Mouse (Mus musculus) gastrocnemius, adult 2 months (tissue): ENCODE measurements around the gene Ereg. TPM values are rescaled to one million over a fixed set of nuclear protein-coding genes. Genes with fewer than 3 reads are reported as not detected.
A peak's percentile ranks its signal among the peaks of the same experiment; 100 is the strongest.

Experiments used
- DNase-seq: peaks from one replicate; pipeline ENCODE4 v3.0.0; 2022
- H3K27ac ChIP-seq: fragments of 200-600 bp; 2 replicates; pipeline ENCODE4 v1.8.1; 2022; ENCODE audit warnings: mild to moderate bottlenecking
- H3K4me3 ChIP-seq: fragments of 200-600 bp; 2 replicates; pipeline ENCODE4 v1.8.1; 2022; ENCODE audit warnings: mild to moderate bottlenecking, moderate library complexity
- CTCF ChIP-seq: fragments of 200-600 bp; IDR thresholded peaks from 2 replicates; pipeline ENCODE4 v1.8.1; 2022; ENCODE audit warnings: antibody characterized with exemption, mild to moderate bottlenecking, moderate library complexity
- intact Hi-C: fragments of 180-260 bp; cut with DNase I; formaldehyde crosslinking; loops from one replicate; pipeline ENCODE4 v1.15.1; 2025
- long read RNA-seq, 2 experiments: library from polyadenylated mRNA; stranded (forward); transcript quantifications; one replicate each; pipeline ENCODE4 v2.0.0; 2021
- total RNA-seq, 2 experiments: library from RNA; stranded (reverse); gene quantifications; 2 replicates each; pipeline ENCODE4 v1.2.3; 2021

Gene Ereg
- total RNA-seq, result not detected
- long read RNA-seq, experiment 1, result 0 reads
- long read RNA-seq, experiment 2, result 0 reads

- no peak within 1 kb of the TSS for H3K27ac ChIP-seq
Measured at GRCm38 (mm10) chr5:91074450-91074950, at the start of gene Ereg. Gene Ereg, plus strand, starts transcription at chr5:91074622.

DNA sequence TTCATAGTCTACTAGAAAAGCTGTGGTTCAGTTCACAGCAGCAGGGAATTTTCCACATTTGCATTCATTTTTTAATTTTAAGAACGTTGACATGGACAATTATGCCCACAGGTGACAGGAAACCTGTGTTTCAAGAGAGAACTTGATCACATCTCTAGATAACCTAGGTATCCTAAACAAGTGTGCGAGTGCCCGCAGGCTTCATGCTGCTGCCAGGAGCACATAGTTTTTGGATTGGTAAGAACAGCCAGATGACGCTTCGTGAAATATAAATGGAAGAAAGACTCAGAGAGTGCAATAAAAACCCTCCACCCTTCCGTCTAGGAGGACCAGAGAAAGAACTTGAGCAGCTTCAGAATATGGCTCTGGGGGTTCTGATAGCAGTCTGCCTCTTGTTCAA lies 47.3 kb upstream of the Ereg start, which contains the start of gene Epgn:
Gene Epgn (plus strand): TSS at position 301 of the 400 bp plus-strand sequence.
- no peak for DNase-seq
- no peak within 1 kb of the TSS for H3K27ac ChIP-seq
- no peak within 1 kb of the TSS for H3K4me3 ChIP-seq
- intact Hi-C loops, result no loop called here
- TF ChIP-seq CTCF, result no peak

More at GRCm38 (mm10) chr5:91074450-91074950, at the start of gene Ereg:
- H3K4me3 ChIP-seq, result peak within 1 kb of the TSS; percentile 35
- intact Hi-C loops, result no loop called here
- TF ChIP-seq CTCF, result no peak
- no peak for DNase-seq

- intact Hi-C loops, result no loop called here
- no peak for TF ChIP-seq CTCF
- no peak for DNase-seq
- H3K27ac ChIP-seq, result no peak overlapping the region
- H3K4me3 ChIP-seq, result no peak overlapping the region
Measured at GRCm38 (mm10) chr5:91027840-91028239, 46.6 kb upstream of the Ereg start.

DNA sequence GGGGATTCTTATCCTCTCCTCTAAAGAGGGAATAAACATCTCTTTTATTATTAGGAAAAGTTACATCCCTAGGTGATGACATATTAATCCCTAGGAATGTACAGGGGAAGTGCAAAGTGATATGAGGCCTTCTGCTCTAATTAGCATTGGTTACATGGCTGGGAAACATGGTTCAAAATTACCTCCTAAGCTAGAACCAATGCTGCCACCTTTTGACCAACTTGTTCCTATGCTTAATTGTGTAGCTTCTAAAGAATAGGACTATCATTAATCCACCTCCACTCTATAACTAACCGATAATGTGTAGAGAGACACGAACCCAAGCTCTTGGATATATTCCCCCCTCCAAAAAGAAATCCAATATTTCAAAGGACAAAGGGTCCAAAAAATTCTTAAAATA lies 43.8 kb upstream of the Ereg start:
- intact Hi-C loops, result no loop called here
- Histone ChIP-seq H3K4me3 (no peak overlapping the region), H3K27ac (no peak overlapping the region)
- TF ChIP-seq CTCF, result peak; percentile 16; the same call in 1 of the 2 replicates
- DNase-seq, result no peak

DNA sequence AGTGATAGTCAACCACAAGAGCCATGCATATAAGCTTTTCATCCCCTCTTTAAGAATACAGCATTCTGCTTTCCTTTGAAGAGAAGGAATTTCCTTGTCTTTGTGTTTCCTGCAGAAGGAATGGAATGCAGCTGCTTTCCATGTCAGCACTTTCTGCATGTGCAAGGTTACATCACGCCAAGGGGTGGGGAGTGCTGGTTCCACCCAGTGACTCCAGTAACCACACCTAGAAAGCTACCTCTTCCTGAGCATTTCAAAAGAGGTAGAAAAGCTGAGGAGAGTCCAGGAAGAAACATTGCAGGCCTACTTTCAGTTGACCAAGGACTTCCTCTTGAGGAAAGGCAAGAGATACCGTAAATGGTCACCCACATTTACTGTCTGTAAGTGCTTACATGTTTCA lies 39.1 kb upstream of the Ereg start:
- no peak for TF ChIP-seq CTCF
- intact Hi-C loops, result no loop called here
- DNase-seq, result no peak

GRCm38 (mm10) chr5:91036628-91037027 lies 37.8 kb upstream of the Ereg start:
- H3K27ac ChIP-seq, result no peak overlapping the region
- intact Hi-C loops, result no loop called here
- H3K4me3 ChIP-seq, result no peak overlapping the region
- DNase-seq, result no peak
- no peak for TF ChIP-seq CTCF

More for the DNA sequence above, 39.1 kb upstream of the Ereg start:
- Histone ChIP-seq H3K27ac (no peak overlapping the region), H3K4me3 (no peak overlapping the region)

DNA sequence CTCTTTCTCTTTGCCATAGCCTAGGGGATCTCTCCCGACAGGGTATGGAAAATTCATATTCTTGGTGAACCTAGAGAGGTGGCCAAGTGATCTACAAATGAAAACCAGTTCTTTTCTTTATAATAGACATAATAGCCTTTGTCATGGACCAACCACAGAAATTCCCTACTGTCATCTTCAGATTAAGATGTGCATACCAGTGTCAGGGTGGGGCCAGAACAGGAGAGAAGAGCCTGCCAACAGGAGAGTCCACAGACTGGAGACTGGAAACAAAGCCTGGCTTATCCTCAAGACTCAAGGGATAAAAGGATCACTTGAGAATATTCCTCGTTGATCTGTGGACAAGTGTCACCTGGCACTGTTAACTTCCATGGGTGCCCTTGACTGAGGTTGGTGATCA lies 36.7 kb upstream of the Ereg start:
- no peak overlapping the region for H3K4me3 ChIP-seq
- DNase-seq, result no peak
- TF ChIP-seq CTCF, result no peak
- no peak overlapping the region for H3K27ac ChIP-seq
- intact Hi-C loops, result no loop called here

DNA sequence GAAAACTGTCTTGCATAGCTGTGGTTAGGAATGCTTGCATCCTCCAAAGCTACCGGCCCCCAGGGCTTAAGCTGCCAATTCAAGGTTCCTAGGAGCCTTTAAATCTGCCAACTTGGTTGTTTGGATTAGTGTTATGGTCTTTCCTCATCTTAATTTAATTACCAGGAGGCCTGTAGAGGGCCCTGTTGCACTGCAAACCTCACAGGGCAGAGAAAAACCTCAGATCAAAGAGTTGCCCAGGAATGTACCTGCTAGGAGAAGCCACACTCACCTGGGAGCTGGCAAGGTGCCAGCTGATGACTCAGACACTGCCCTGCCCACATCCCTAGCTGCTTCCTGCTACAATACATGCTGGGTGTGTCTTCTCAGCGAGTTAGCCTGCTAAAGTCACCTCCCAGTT lies 35.9 kb upstream of the Ereg start:
- no peak for TF ChIP-seq CTCF
- no peak overlapping the region for H3K4me3 ChIP-seq
- intact Hi-C loops, result no loop called here

DNA sequence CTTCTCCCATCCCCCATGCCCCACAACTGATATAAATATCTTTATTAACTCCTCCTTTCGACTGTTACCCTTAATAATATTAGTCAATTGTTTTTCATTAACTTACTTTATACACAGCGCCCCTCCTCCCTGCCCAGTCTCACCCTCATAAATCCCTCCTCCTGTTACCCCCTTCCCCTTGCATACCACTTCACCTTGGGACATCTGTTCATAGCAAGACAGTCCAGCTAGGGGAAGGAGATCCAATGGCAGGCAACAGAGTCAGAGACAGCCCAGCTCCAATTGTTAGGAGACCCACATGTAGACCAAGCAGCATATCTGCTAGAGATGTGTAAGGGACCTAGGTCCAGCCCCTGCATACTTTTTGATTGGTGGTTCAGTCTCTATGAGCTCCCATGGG lies 35.5 kb upstream of the Ereg start:
- H3K27ac ChIP-seq, result no peak overlapping the region
- no peak for TF ChIP-seq CTCF
- no peak for DNase-seq
- intact Hi-C loops, result no loop called here
- H3K4me3 ChIP-seq, result no peak overlapping the region

More for the DNA sequence above, 35.9 kb upstream of the Ereg start:
- H3K27ac ChIP-seq, result no peak overlapping the region
- DNase-seq, result no peak

DNA sequence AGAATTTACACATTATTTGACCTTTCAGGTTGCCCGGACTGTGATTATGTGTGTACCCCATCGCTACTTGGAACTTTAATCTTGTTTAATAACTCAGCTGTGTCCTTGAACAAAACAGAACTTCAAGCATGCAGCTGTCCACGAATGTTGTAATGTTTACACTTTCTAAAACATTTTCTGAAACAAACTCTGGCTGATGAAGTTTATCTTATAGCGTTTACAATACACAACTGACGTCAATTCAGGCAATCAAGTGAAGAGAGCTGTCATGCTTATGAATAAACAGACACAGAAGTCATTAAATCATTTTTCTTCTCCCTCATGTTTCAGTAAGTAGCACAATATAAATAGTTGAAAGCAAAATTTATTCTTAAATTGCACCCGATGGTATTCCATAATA lies 26.4 kb upstream of the Ereg start:
- intact Hi-C loops, result no loop called here
- no peak for DNase-seq
- TF ChIP-seq CTCF, result no peak
- no peak overlapping the region for H3K27ac ChIP-seq
- H3K4me3 ChIP-seq, result no peak overlapping the region

GRCm38 (mm10) chr5:91048397-91048796 lies 26.0 kb upstream of the Ereg start:
- DNase-seq, result no peak
- H3K27ac ChIP-seq, result no peak overlapping the region
- intact Hi-C loops, result no loop called here
- H3K4me3 ChIP-seq, result no peak overlapping the region
- TF ChIP-seq CTCF, result no peak

DNA sequence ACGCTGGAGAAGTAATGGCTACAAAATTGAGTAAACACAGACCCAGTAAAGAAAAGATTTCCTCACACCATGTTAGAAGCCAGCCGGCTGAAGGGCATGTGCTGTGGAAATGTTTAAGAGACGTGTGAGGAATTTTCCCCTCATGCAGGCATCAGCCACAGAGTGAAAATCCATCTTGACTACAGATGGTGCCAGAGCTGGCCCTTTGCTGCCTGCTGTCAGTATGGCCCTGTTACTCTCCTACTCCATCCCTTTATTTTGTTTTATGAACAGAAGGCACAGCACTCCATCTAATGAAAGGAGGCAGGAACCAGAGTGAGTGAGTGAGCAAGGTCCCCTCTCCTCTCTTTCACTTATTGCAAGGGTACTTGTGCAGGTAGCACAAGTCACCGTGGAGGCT lies 2.1 kb upstream of the Ereg start:
- no peak for TF ChIP-seq CTCF
- Histone ChIP-seq H3K4me3 (no peak overlapping the region), H3K27ac (no peak overlapping the region)
- DNase-seq, result no peak
- intact Hi-C loops, result no loop called here

- intact Hi-C loops, result no loop called here
- TF ChIP-seq CTCF, result no peak
- DNase-seq, result no peak
- no peak overlapping the region for H3K27ac ChIP-seq
- H3K4me3 ChIP-seq, result no peak overlapping the region
Measured at GRCm38 (mm10) chr5:91073626-91074025, 796 bp upstream of the Ereg start.

GRCm38 (mm10) chr5:91074026-91074425 lies 396 bp upstream of the Ereg start:
- Histone ChIP-seq H3K4me3 (peak overlapping the region; percentile 35), H3K27ac (no peak overlapping the region)
- intact Hi-C loops, result no loop called here
- no peak for TF ChIP-seq CTCF
- no peak for DNase-seq
